Mouse (Mus musculus): ENCODE measurements around the gene Srm. TPM values are rescaled to one million over a fixed set of nuclear protein-coding genes. Genes with fewer than 3 reads are reported as not detected.
A peak's percentile ranks its signal among the peaks of the same experiment; 100 is the strongest.

Gene Srm
- polyA plus RNA-seq, 1 experiment from 2014 or later, result 76.8 TPM

- Histone ChIP-seq H3K4me1 (replicated peaks) (peaks cover 4% of the 10 kb centered on the region), H3K4me2 (no peak overlapping the region), H3K27me3 (no peaks in the 10 kb centered on the region), H3K27ac (no peak overlapping the region), H3K9ac (no peak overlapping the region), H3K36me3 (peaks cover 42% of the 10 kb centered on the region), H3K9me3 (replicated peaks) (no peaks in the 10 kb centered on the region), H3K4me3 (no peak overlapping the region)
- ATAC-seq (replicated peaks; ENCODE audit: insufficient number of reproducible peaks, insufficient read depth, low FRiP score, low read depth), result no peak
- 33% methylated on average over 4 of the region's 4 CpGs for WGBS
These were observed 8.0 kb upstream of the Srm start for GRCm38 (mm10) chr4:148583257-148583656.

- H3K9ac ChIP-seq, result no peak overlapping the region
These were observed 4.7 kb upstream of the Srm start for GRCm38 (mm10) chr4:148586648-148587047.

GRCm38 (mm10) chr4:148588793-148589192 lies 2.5 kb upstream of the Srm start:
- WGBS, result 51% methylated on average over 9 of the region's 9 CpGs
- Histone ChIP-seq H3K4me3 (no peak overlapping the region), H3K9me3 (replicated peaks) (no peaks in the 10 kb centered on the region), H3K27ac (0 out of 2 replicates have a peak overlapping the region, but pooled peaks have one; percentile 12), H3K27me3 (no peaks in the 10 kb centered on the region), H3K9ac (no peak overlapping the region), H3K4me2 (no peak overlapping the region), H3K4me1 (replicated peaks) (peaks cover 27% of the 10 kb centered on the region), H3K36me3 (peaks cover 2% of the 10 kb centered on the region; the same call in 1 of the 2 replicates)
- no peak for ATAC-seq (replicated peaks; ENCODE audit: insufficient number of reproducible peaks, insufficient read depth, low FRiP score, low read depth)

More at GRCm38 (mm10) chr4:148586648-148587047, 4.7 kb upstream of the Srm start:
- Histone ChIP-seq H3K4me2 (no peak overlapping the region), H3K4me1 (replicated peaks) (peaks cover 14% of the 10 kb centered on the region), H3K27ac (no peak overlapping the region), H3K9me3 (replicated peaks) (no peaks in the 10 kb centered on the region), H3K27me3 (no peaks in the 10 kb centered on the region), H3K36me3 (peaks cover 11% of the 10 kb centered on the region; the same call in 1 of the 2 replicates), H3K4me3 (no peak overlapping the region)
- WGBS, result 66% methylated on average over 9 of the region's 9 CpGs
- ATAC-seq (replicated peaks; ENCODE audit: insufficient number of reproducible peaks, insufficient read depth, low FRiP score, low read depth), result no peak

GRCm38 (mm10) chr4:148589565-148589964 lies 1.7 kb upstream of the Srm start:
- Histone ChIP-seq H3K4me1 (replicated peaks) (peaks cover 27% of the 10 kb centered on the region), H3K9me3 (replicated peaks) (no peaks in the 10 kb centered on the region), H3K4me2 (no peak overlapping the region), H3K4me3 (no peak overlapping the region), H3K27me3 (no peaks in the 10 kb centered on the region), H3K36me3 (peaks cover 9% of the 10 kb centered on the region), H3K27ac (0 out of 2 replicates have a peak overlapping the region, but pooled peaks have one; percentile 12), H3K9ac (0 out of 2 replicates have a peak overlapping the region, but pooled peaks have one; percentile 3)
- no peak for ATAC-seq (replicated peaks; ENCODE audit: insufficient number of reproducible peaks, insufficient read depth, low FRiP score, low read depth)
- WGBS, result 71% methylated on average over 7 of the region's 8 CpGs

DNA sequence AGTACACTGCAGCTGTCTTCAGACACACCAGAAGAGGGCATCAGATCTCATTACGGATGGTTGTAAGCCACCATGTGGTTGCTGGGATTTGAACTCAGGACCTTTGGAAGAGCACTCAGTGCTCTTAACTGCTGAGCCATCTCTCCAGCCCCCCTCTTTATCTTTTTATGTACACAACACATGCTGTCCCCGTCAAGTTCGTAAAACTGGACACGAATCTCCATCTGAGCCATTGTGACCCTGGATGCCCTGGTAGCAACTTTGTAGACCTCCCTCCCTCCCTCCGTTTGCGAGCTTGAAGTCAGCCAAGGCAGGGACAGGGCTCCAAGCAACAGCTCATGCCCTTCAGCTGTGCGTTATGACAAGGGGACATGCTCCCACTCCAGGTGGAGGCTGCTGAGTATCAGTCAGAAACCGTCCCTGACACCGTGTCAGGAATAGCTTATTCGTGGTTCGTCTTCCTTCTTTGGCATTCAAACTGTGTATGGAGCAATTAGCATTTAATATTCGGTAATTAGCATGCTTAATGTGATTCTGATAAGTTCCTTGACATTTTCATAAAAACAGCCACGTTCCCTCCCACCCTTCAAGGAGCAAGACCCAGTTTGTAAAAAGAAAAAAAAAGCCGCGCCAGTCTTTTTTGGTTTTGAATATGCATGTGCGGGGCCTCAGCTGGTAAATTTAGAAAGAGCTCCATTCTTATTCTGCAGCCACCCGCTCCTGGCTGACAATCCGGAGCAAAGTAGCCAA lies 707 bp upstream of the Srm start:
- peak overlapping the region; percentile 80 for H3K27ac ChIP-seq
- no peak for ATAC-seq (replicated peaks; ENCODE audit: insufficient number of reproducible peaks, insufficient read depth, low FRiP score, low read depth)
- peaks cover 23% of the 10 kb centered on the region for H3K4me1 ChIP-seq (replicated peaks)
- H3K9ac ChIP-seq, result peak overlapping the region; percentile 65
- H3K36me3 ChIP-seq, result peaks cover 20% of the 10 kb centered on the region
- no peaks in the 10 kb centered on the region for H3K27me3 ChIP-seq
- H3K9me3 ChIP-seq (replicated peaks), result no peaks in the 10 kb centered on the region
- 5% methylated on average over 18 of the region's 18 CpGs for WGBS
- H3K4me2 ChIP-seq, result peak overlapping the region; percentile 91
- peak overlapping the region; percentile 95 for H3K4me3 ChIP-seq

DNA sequence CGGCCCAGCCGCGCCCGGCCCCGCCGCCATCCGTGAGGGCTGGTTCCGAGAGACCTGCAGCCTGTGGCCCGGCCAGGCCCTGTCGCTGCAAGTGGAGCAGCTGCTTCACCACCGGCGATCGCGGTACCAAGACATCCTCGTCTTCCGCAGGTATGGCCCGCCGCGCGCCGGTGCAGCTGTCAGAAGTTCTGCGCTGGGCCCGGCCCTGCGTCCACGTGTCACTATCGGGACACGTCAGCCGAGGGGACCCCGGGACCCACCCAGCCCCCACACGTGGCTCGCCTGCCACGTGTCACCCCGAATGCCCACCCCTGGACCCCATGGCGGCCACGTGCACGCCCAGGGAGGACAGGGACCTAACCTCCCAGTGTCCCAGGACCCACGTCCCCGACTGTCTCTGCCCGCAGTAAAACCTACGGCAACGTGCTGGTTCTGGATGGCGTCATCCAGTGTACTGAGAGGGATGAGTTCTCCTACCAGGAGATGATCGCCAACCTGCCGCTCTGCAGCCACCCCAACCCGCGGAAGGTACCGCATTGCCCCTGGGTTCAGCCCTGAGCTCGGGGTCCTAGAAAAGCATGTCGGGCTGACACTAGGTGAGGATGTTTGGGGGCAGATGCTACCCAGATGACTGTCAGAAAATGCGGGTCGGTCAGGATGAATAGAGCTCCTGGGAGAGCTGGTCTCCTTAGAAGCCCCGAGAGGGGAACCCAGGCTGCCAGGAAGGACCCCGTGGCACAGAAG lies 506 bp downstream of the Srm start:
- peak overlapping the region; percentile 95 for H3K4me3 ChIP-seq
- H3K27me3 ChIP-seq, result no peaks in the 10 kb centered on the region
- peak; percentile 33 for ATAC-seq (replicated peaks; ENCODE audit: insufficient number of reproducible peaks, insufficient read depth, low FRiP score, low read depth)
- H3K9ac ChIP-seq, result peak overlapping the region; percentile 82
- H3K27ac ChIP-seq, result peak overlapping the region; percentile 57
- peaks cover 24% of the 10 kb centered on the region for H3K36me3 ChIP-seq
- peak overlapping the region; percentile 91 for H3K4me2 ChIP-seq
- under 1% methylated on average over 48 of the region's 53 CpGs for WGBS
- H3K4me1 ChIP-seq (replicated peaks), result peaks cover 23% of the 10 kb centered on the region
- H3K9me3 ChIP-seq (replicated peaks), result no peaks in the 10 kb centered on the region

GRCm38 (mm10) chr4:148593996-148594395 lies 2.7 kb downstream of the Srm start:
- Histone ChIP-seq H3K36me3 (peaks cover 35% of the 10 kb centered on the region), H3K4me2 (no peak overlapping the region)
- 94% methylated on average over 11 of the region's 11 CpGs for WGBS

DNA sequence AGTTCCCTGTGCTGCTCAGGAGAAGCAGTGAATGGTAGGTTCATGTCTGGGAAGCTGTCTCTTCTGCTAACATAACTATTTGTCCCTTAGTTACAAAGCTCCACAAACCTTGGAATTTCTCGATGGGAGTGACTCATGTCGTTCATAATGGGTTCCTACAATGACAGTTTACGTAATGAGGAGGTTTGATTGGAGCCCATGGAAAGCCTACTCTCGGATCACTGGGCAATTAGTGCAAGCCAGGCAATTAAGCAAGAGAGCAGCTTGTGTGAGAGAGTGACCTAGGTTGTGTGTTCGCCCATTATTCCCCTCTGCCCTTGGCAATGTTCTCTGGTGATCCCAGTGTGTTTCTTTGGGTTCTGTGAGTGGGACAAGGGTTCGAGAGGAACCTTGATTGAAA lies 4.6 kb downstream of the Srm start:
- Histone ChIP-seq H3K4me3 (no peak overlapping the region), H3K27ac (no peak overlapping the region), H3K36me3 (peaks cover 40% of the 10 kb centered on the region), H3K27me3 (no peaks in the 10 kb centered on the region), H3K4me2 (no peak overlapping the region), H3K4me1 (replicated peaks) (peaks cover 13% of the 10 kb centered on the region), H3K9me3 (replicated peaks) (no peaks in the 10 kb centered on the region), H3K9ac (no peak overlapping the region)
- ATAC-seq (replicated peaks; ENCODE audit: insufficient number of reproducible peaks, insufficient read depth, low FRiP score, low read depth), result no peak
- WGBS, result 92% methylated on average over 6 of the region's 6 CpGs

More at GRCm38 (mm10) chr4:148593996-148594395, 2.7 kb downstream of the Srm start:
- no peaks in the 10 kb centered on the region for H3K27me3 ChIP-seq
- H3K4me3 ChIP-seq, result no peak overlapping the region
- no peaks in the 10 kb centered on the region for H3K9me3 ChIP-seq (replicated peaks)
- H3K9ac ChIP-seq, result no peak overlapping the region
- peaks cover 17% of the 10 kb centered on the region for H3K4me1 ChIP-seq (replicated peaks)
- ATAC-seq (replicated peaks; ENCODE audit: insufficient number of reproducible peaks, insufficient read depth, low FRiP score, low read depth), result no peak
- H3K27ac ChIP-seq, result no peak overlapping the region

DNA sequence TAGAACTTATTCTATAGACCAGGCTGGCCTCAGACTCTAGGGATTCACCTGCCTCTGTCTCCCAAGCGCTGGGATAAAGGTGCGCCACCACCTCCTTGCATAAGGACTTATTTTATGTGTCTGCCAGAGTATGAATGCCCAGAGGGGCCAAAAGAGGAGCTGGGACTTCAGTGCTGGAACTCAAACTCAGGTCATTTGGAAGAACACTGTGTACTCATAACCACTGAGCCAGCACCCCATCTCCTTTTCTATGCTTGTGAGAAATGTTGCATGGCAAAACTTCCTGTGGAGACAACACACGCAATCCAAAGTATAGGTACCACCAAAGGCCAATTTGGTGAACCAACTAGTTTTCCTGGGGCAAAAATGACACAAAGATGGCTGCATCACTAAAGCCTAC lies 5.4 kb downstream of the Srm start:
- no peak overlapping the region for H3K9ac ChIP-seq
- H3K4me1 ChIP-seq (replicated peaks), result peaks cover 13% of the 10 kb centered on the region
- H3K27me3 ChIP-seq, result no peaks in the 10 kb centered on the region
- no peak for ATAC-seq (replicated peaks; ENCODE audit: insufficient number of reproducible peaks, insufficient read depth, low FRiP score, low read depth)
- WGBS, result 95% methylated on average over 3 of the region's 3 CpGs
- no peak overlapping the region for H3K4me3 ChIP-seq
- H3K27ac ChIP-seq, result no peak overlapping the region
- no peaks in the 10 kb centered on the region for H3K9me3 ChIP-seq (replicated peaks)
- peaks cover 40% of the 10 kb centered on the region for H3K36me3 ChIP-seq
- H3K4me2 ChIP-seq, result no peak overlapping the region

- no peaks in the 10 kb centered on the region for H3K9me3 ChIP-seq (replicated peaks)
- peaks cover 38% of the 10 kb centered on the region for H3K36me3 ChIP-seq
- no peaks in the 10 kb centered on the region for H3K4me1 ChIP-seq (replicated peaks)
- H3K4me3 ChIP-seq, result no peak overlapping the region
- 91% methylated on average over 12 of the region's 12 CpGs for WGBS
- H3K27ac ChIP-seq, result no peak overlapping the region
- H3K27me3 ChIP-seq, result no peaks in the 10 kb centered on the region
- no peak for ATAC-seq (replicated peaks; ENCODE audit: insufficient number of reproducible peaks, insufficient read depth, low FRiP score, low read depth)
- H3K4me2 ChIP-seq, result no peak overlapping the region
- H3K9ac ChIP-seq, result no peak overlapping the region
These were observed 7.5 kb downstream of the Srm start for GRCm38 (mm10) chr4:148598826-148599225.

DNA sequence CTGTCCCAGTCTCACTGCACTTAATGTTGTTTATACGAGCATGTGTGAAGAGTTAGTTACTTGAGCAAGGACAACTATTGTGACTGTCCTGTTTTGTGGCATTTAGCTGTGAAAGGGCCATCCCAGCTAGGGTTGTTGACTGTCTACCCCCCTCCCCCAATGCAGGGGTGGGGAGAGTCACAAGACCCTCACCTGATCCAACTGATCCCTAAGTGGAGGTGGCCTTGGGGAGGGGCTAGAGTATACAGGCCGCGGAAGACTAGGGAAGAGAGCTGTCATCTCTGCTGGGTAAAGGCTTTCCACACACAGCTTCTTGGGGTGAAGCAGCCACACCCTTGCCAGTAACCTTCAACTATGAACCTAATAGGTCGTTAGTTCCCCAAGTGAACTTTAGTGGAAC lies 9.0 kb downstream of the Srm start:
- Histone ChIP-seq H3K27ac (no peak overlapping the region), H3K4me1 (replicated peaks) (no peaks in the 10 kb centered on the region), H3K27me3 (no peaks in the 10 kb centered on the region), H3K9ac (no peak overlapping the region), H3K9me3 (replicated peaks) (no peaks in the 10 kb centered on the region), H3K4me3 (no peak overlapping the region), H3K4me2 (no peak overlapping the region), H3K36me3 (peaks cover 23% of the 10 kb centered on the region)
- 84% methylated on average over 4 of the region's 4 CpGs for WGBS
- no peak for ATAC-seq (replicated peaks; ENCODE audit: insufficient number of reproducible peaks, insufficient read depth, low FRiP score, low read depth)

Data from heart, embryonic 15.5 days (tissue).